Mouse (Mus musculus) ES-Bruce4 (cell line): ENCODE results near the gene Dok4. TPM values are rescaled to one million over a fixed set of nuclear protein-coding genes. Genes with fewer than 3 reads are reported as not detected.
"Not testable (repeated sequence)": the region's sequence is repeated elsewhere in the genome, so short reads cannot be mapped to it uniquely, and the experiment has no call there.

Experiments
- H3K27ac ChIP-seq: 2 replicates; pipeline ENCODE4 v1.5.1; 2012; ENCODE audit warnings: low read length, inconsistent platforms; ENCODE audit not compliant: insufficient read depth
- H3K27me3 ChIP-seq: 2 replicates; pipeline ENCODE4 v1.6.1; 2012; ENCODE audit warnings: mild to moderate bottlenecking, low read length, inconsistent platforms; ENCODE audit not compliant: control insufficient read depth, poor library complexity, insufficient read depth, severe bottlenecking
- H3K36me3 ChIP-seq: 2 replicates; pipeline ENCODE4 v1.6.1; 2012; ENCODE audit warnings: inconsistent platforms, mild to moderate bottlenecking, low read length, moderate library complexity; ENCODE audit not compliant: control insufficient read depth, poor library complexity, insufficient read depth, severe bottlenecking
- H3K4me1 ChIP-seq: one replicate; pipeline ENCODE4 v1.8.1; 2011; ENCODE audit warnings: low read length; ENCODE audit not compliant: control insufficient read depth, insufficient read depth
- H3K4me3 ChIP-seq: 2 replicates; pipeline ENCODE4 v1.5.1; 2011; ENCODE audit warnings: low read depth, mild to moderate bottlenecking, low read length
- H3K9ac ChIP-seq: 2 replicates; pipeline ENCODE4 v1.6.1; 2012; ENCODE audit warnings: low read depth, mild to moderate bottlenecking, inconsistent platforms; ENCODE audit not compliant: poor library complexity, severe bottlenecking
- H3K9me3 ChIP-seq: replicated peaks from 2 replicates; pipeline ENCODE4 v1.6.1; 2012; ENCODE audit warnings: mild to moderate bottlenecking, low read length, inconsistent platforms; ENCODE audit not compliant: control insufficient read depth, poor library complexity, insufficient read depth, severe bottlenecking
- CTCF ChIP-seq: IDR thresholded peaks from one replicate; pipeline ENCODE4 v1.8.1; 2011; ENCODE audit warnings: low read depth, low read length
- EP300 ChIP-seq: IDR thresholded peaks from 2 replicates; pipeline ENCODE4 v1.6.1; 2011; ENCODE audit warnings: low read depth, low read length; ENCODE audit not compliant: insufficient read depth
- POLR2A ChIP-seq: IDR thresholded peaks from one replicate; pipeline ENCODE4 v1.8.1; 2011; ENCODE audit warnings: low read length; ENCODE audit not compliant: insufficient read depth
- polyA plus RNA-seq: library from polyadenylated mRNA; stranded (reverse); fragments of >200 nt; gene quantifications from 2 replicates; pipeline ENCODE4 v1.2.4, GENCODE M21; 2011; ENCODE audit warnings: low read depth; ENCODE audit not compliant: missing spikeins, insufficient read depth, insufficient read length

Gene Dok4
- polyA plus RNA-seq, 1 experiment: 3.9 TPM

DNA sequence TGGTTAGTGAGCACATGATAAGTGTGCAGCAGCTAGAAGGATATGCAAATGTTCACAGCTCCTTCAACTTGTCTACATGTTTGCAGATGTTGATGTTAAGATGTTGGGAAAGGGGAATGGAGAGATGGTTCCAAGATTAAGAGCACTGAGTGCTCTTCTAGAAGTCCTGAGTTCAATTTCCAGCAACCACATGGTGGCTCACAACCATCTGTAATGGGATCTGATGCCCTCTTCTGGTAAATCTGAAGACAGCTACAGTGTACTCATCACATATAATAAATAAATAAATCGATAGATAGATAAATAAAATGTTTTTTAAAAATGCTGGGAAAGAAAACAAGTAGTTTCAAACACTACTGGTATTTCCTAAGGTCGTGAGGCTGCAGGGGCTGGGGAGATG lies 34.9 kb downstream of the Dok4 start:
- Histone ChIP-seq H3K4me3 (no peak overlapping the region), H3K9me3 (no peaks in the 10 kb centered on the region), H3K4me1 (no peaks in the 10 kb centered on the region), H3K36me3 (peaks cover 12% of the 10 kb centered on the region), H3K9ac (no peak overlapping the region), H3K27ac (no peak overlapping the region), H3K27me3 (no peaks in the 10 kb centered on the region)
- TF ChIP-seq POLR2A (no peak), EP300 (no peak), CTCF (no peak)

GRCm38 (mm10) chr8:94838600-94838999 lies 37.5 kb downstream of the Dok4 start:
- H3K27ac ChIP-seq: no peak overlapping the region
- H3K36me3 ChIP-seq: peaks cover 5% of the 10 kb centered on the region
- H3K27me3 ChIP-seq: no peaks in the 10 kb centered on the region
- TF ChIP-seq POLR2A (no peak), CTCF (no peak), EP300 (no peak)
- no peaks in the 10 kb centered on the region for H3K9me3 ChIP-seq
- H3K4me3 ChIP-seq: peak overlapping the region; percentile 83
- H3K4me1 ChIP-seq: no peaks in the 10 kb centered on the region
- peak overlapping the region; percentile 98 for H3K9ac ChIP-seq

- H3K36me3 ChIP-seq: peaks cover 5% of the 10 kb centered on the region; the same call in 1 of the 2 replicates
- peak within 1 kb of the TSS; percentile 98 for H3K9ac ChIP-seq
- TF ChIP-seq POLR2A (peak; percentile 72), CTCF (no peak)
- no peaks in the 10 kb centered on the region for H3K27me3 ChIP-seq
- peak within 1 kb of the TSS; percentile 15; the same call in 1 of the 2 replicates for H3K27ac ChIP-seq
- H3K4me1 ChIP-seq: no peaks in the 10 kb centered on the region
- H3K9me3 ChIP-seq: no peaks in the 10 kb centered on the region
- H3K4me3 ChIP-seq: peak within 1 kb of the TSS; percentile 83
These were observed 38.2 kb downstream of the Dok4 start, which contains the start of the genes Coq9 and Ciapin1 for GRCm38 (mm10) chr8:94837662-94838574. TSS of gene Coq9 (plus strand) at chr8:94838321. TSS of gene Ciapin1 (minus strand) at chr8:94838358.

DNA sequence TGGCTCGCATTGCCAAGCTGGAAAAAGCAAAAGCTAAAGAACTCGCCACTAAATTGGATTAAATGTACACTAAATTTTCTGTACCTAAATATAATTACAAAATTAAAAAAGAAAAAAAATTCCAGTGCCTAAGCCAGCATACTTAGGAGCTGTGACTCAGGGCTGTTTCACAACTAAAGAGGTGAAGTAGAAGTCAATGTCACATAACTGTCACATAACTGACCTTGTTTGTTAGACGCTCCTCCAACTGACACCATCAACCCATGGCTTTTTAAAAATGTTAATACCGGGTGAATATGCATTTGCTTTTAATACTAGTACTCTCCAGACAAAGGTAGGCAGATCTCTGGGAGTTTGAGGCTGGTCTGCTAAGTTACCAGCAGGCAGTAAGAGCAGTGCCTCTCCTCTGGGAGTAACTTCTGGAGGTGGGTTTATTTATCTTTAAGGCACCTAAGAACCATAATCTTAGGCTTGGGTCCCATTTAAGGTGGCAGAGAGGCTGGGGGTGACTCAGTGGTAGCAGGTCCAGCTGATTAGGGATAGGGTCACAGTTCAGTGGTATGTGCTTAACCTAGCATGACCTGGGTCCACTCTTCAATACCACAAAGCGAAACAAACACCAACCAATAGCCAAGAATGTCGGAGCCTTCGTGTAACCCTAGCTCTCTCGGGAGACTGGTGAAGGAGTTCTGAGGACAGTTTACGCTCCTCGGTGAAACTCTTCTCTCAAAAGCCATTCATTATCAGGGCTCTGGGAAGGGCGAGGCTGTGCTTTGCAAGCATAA lies 39.5 kb downstream of the Dok4 start:
- Histone ChIP-seq H3K27me3 (no peaks in the 10 kb centered on the region), H3K9me3 (no peaks in the 10 kb centered on the region), H3K27ac (no peak overlapping the region), H3K36me3 (peaks cover 12% of the 10 kb centered on the region), H3K9ac (peak overlapping the region; percentile 98), H3K4me3 (peak overlapping the region; percentile 21), H3K4me1 (no peaks in the 10 kb centered on the region)
- TF ChIP-seq CTCF (no peak), EP300 (no peak), POLR2A (no peak)

- not testable (repeated sequence) for H3K27me3 ChIP-seq, H3K4me1 ChIP-seq, H3K27ac ChIP-seq, H3K9ac ChIP-seq, H3K9me3 ChIP-seq, H3K4me3 ChIP-seq
- peaks cover 21% of the 10 kb centered on the region for H3K36me3 ChIP-seq
These were observed 40.4 kb downstream of the Dok4 start for GRCm38 (mm10) chr8:94835751-94836150.

DNA sequence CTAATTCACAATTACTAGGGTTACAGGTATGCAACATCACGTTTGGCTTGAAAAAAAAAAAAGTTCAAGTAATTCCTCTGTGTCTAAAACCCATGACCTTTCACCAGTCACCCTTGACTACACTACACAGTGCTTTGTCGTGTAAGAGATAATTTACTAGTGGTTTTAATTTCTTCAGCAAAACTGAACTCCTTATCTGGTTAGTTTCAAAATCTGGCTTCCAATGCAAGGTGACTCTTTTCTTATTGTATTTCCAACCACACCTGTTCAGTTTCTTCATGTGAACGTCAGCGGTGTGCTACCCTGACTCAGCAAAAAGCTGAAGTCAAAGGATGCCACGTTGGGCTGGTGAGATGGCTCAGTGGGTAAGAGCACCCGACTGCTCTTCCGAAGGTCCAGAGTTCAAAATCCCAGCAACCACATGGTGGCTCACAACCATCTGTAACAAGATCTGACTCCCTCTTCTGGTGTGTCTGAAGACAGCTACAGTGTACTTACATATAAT lies 42.2 kb downstream of the Dok4 start:
- 0 out of 2 replicates have a peak overlapping the region, but pooled peaks have one; percentile 41 for H3K27ac ChIP-seq
- peaks cover 30% of the 10 kb centered on the region for H3K36me3 ChIP-seq
- H3K4me3 ChIP-seq, H3K9me3 ChIP-seq, H3K27me3 ChIP-seq, H3K4me1 ChIP-seq: not testable (repeated sequence)
- peak overlapping the region; percentile 28; the same call in 1 of the 2 replicates for H3K9ac ChIP-seq
